Mouse (Mus musculus): ENCODE results near the gene Nbeal2. TPM values are rescaled to one million over a fixed set of nuclear protein-coding genes. Genes with fewer than 3 reads are reported as not detected.
A peak's percentile ranks its signal among the peaks of the same experiment; 100 is the strongest.

The Nbeal2 gene
- total and polyA plus RNA-seq, 3 experiments = 9.3 to 17.2 TPM; not detected in 1

- TF ChIP-seq MAZ (IDR thresholded peaks at IDR 0.05; ENCODE audit: low read depth, low read length) (no peak), HCFC1 (IDR thresholded peaks at IDR 0.05; ENCODE audit: low read depth, low read length) (no peak), SMC3 (IDR thresholded peaks at IDR 0.05; ENCODE audit: low read depth, low read length) (no peak), CHD2 (IDR thresholded peaks at IDR 0.05; ENCODE audit: low read length) (no peak), E2F4 (IDR thresholded peaks at IDR 0.05; ENCODE audit: borderline replicate concordance, low read depth, low read length) (no peak), GABPA (IDR thresholded peaks at IDR 0.05; ENCODE audit: low read depth, low read length) (no peak), MYB (IDR thresholded peaks at IDR 0.05; ENCODE audit: low read depth, low read length) (no peak), ZMIZ1 (IDR thresholded peaks at IDR 0.05; ENCODE audit: low read depth, low read length) (no peak), NELFE (IDR thresholded peaks at IDR 0.05; ENCODE audit: low read depth, low read length) (no peak), MYC (IDR thresholded peaks at IDR 0.05; ENCODE audit: low read depth, low read length) (no peak), POLR2AphosphoS5 (IDR thresholded peaks at IDR 0.05; ENCODE audit: borderline replicate concordance, low read depth, low read length) (no peak), MEF2A (IDR thresholded peaks at IDR 0.05; ENCODE audit: extremely low read depth, insufficient replicate concordance, low read depth, low read length, poor library complexity, severe bottlenecking) (no peak)
- Histone ChIP-seq H3K79me2 (ENCODE audit: control insufficient read depth, insufficient read depth, low read length, poor library complexity) (no peaks in the 10 kb centered on the region; the same call in none of the 2 replicates), H3K27ac (ENCODE audit: control insufficient read depth, low read depth, low read length) (no peak overlapping the region), H3K9ac (ENCODE audit: control insufficient read depth, low read depth, low read length, poor library complexity, severe bottlenecking) (no peak overlapping the region), H3K36me3 (ENCODE audit: control insufficient read depth in 1 of 2, insufficient read depth in 2 of 2, low read length in 2 of 2) (no peaks in the 10 kb centered on the region; a peak in 2 of 4 replicates), H3K9me3 (replicated peaks; ENCODE audit: insufficient read depth, low read length) (no peaks in the 10 kb centered on the region), H3K4me3 (ENCODE audit: control insufficient read depth in 1 of 2, insufficient read depth in 1 of 2, low read depth in 2 of 2, low read length in 2 of 2) (no peak overlapping the region), H3K4me1 (ENCODE audit: control insufficient read depth in 1 of 2, insufficient read depth in 2 of 2, low read length in 2 of 2) (peaks cover 2 to 18% of the 10 kb centered on the region in 2 experiments), H3K27me3 (ENCODE audit: control insufficient read depth in 1 of 2, insufficient read depth in 2 of 2, low read length in 2 of 2) (no peaks in the 10 kb centered on the region)
- no peak for DNase-seq (ENCODE audit: low read depth, low spot score)
Observed at GRCm38 (mm10) chr9:110649775-110650174, 4.2 kb downstream of the Nbeal2 start.

DNA sequence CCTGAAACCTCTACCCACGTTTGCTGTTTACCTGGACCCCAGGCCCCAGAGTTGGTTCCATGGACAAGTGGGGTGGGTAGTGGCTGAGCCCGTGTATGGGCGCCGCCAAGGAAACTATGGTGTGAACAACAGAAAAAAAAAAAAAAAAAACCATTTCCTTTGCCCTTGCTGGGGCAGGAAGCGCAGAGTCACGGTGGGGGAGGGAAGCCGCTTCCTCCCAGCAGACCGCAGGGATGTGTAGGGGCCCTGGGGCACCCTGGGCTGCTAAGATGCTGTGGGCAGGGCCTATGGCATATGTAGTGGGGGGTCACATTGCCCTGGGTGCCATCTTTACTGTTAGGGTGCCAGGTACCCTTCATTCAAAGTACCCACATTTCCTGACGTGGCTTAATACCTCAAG, 8.7 kb downstream of the Nbeal2 start:
- TF ChIP-seq ZNF384 (IDR thresholded peaks at IDR 0.05; ENCODE audit: low read depth, low read length) = 0 out of 2 replicates have a peak, but pooled peaks have one; percentile 48
- TF ChIP-seq MAZ (IDR thresholded peaks at IDR 0.05; ENCODE audit: low read depth, low read length) = no peak
- Histone ChIP-seq H3K4me3 (ENCODE audit: control insufficient read depth in 1 of 2, insufficient read depth in 1 of 2, low read depth in 2 of 2, low read length in 2 of 2) (no peak overlapping the region), H3K4me1 (ENCODE audit: control insufficient read depth in 1 of 2, insufficient read depth in 2 of 2, low read length in 2 of 2) (no peaks in the 10 kb centered on the region; a peak in 1 of 4 replicates), H3K9me3 (replicated peaks; ENCODE audit: insufficient read depth, low read length) (no peaks in the 10 kb centered on the region), H3K9ac (ENCODE audit: control insufficient read depth, low read depth, low read length, poor library complexity, severe bottlenecking) (no peak overlapping the region), H3K27ac (ENCODE audit: control insufficient read depth, low read depth, low read length) (no peak overlapping the region), H3K36me3 (ENCODE audit: control insufficient read depth in 1 of 2, insufficient read depth in 2 of 2, low read length in 2 of 2) (no peaks in the 10 kb centered on the region), H3K79me2 (ENCODE audit: control insufficient read depth, insufficient read depth, low read length, poor library complexity) (no peaks in the 10 kb centered on the region; the same call in 1 of the 2 replicates), H3K27me3 (ENCODE audit: control insufficient read depth in 1 of 2, insufficient read depth in 2 of 2, low read length in 2 of 2) (no peaks in the 10 kb centered on the region)
- DNase-seq (ENCODE audit: low read depth, low spot score) = no peak

- Histone ChIP-seq H3K9me3 (replicated peaks; ENCODE audit: insufficient read depth, low read length) (no peaks in the 10 kb centered on the region), H3K27ac (ENCODE audit: control insufficient read depth, low read depth, low read length) (no peak overlapping the region), H3K27me3 (ENCODE audit: control insufficient read depth in 1 of 2, insufficient read depth in 2 of 2, low read length in 2 of 2) (no peaks in the 10 kb centered on the region), H3K36me3 (ENCODE audit: control insufficient read depth in 1 of 2, insufficient read depth in 2 of 2, low read length in 2 of 2) (no peaks in the 10 kb centered on the region), H3K9ac (ENCODE audit: control insufficient read depth, low read depth, low read length, poor library complexity, severe bottlenecking) (no peak overlapping the region), H3K4me1 (ENCODE audit: control insufficient read depth in 1 of 2, insufficient read depth in 2 of 2, low read length in 2 of 2) (no peaks in the 10 kb centered on the region; a peak in 1 of 4 replicates), H3K4me3 (ENCODE audit: control insufficient read depth in 1 of 2, insufficient read depth in 1 of 2, low read depth in 2 of 2, low read length in 2 of 2) (no peak overlapping the region), H3K79me2 (ENCODE audit: control insufficient read depth, insufficient read depth, low read length, poor library complexity) (no peaks in the 10 kb centered on the region)
- DNase-seq (ENCODE audit: low read depth, low spot score) = no peak
- no peak for TF ChIP-seq POLR2AphosphoS2 (IDR thresholded peaks at IDR 0.05; ENCODE audit: low read length)
- no peak for TF ChIP-seq POLR2A (IDR thresholded peaks at IDR 0.05; ENCODE audit: control insufficient read depth in 1 of 2, insufficient read depth in 1 of 2, low read depth in 1 of 2, low read length in 2 of 2, poor library complexity in 1 of 2)
- no peak for TF ChIP-seq USF1 (IDR thresholded peaks at IDR 0.05; ENCODE audit: low read depth, low read length)
- no peak for TF ChIP-seq GATA1 (IDR thresholded peaks at IDR 0.05; ENCODE audit: low read depth, low read length)
- TF ChIP-seq SIN3A (IDR thresholded peaks at IDR 0.05; ENCODE audit: low read length) = no peak
- no peak for TF ChIP-seq TAL1 (IDR thresholded peaks at IDR 0.05; ENCODE audit: low read length)
- no peak for TF ChIP-seq ZNF384 (IDR thresholded peaks at IDR 0.05; ENCODE audit: low read depth, low read length)
- TF ChIP-seq ELF1 (IDR thresholded peaks at IDR 0.05; ENCODE audit: low read depth, low read length) = no peak
- no peak for TF ChIP-seq POLR2AphosphoS5 (IDR thresholded peaks at IDR 0.05; ENCODE audit: borderline replicate concordance, low read depth, low read length)
- no peak for TF ChIP-seq MAX (IDR thresholded peaks at IDR 0.05; ENCODE audit: low read length)
- no peak for TF ChIP-seq E2F4 (IDR thresholded peaks at IDR 0.05; ENCODE audit: borderline replicate concordance, low read depth, low read length)
- TF ChIP-seq JUND (IDR thresholded peaks at IDR 0.05; ENCODE audit: low read depth, low read length) = no peak
- TF ChIP-seq CTCF (IDR thresholded peaks at IDR 0.05 in 2 of 3, conservative IDR thresholded peaks at IDR 0.05 in 1 of 3; ENCODE audit: control insufficient read depth in 1 of 3, insufficient read depth in 1 of 3, low read depth in 2 of 3, low read length in 3 of 3, poor library complexity in 1 of 3, severe bottlenecking in 1 of 3) = no peak
- TF ChIP-seq CHD1 (IDR thresholded peaks at IDR 0.05; ENCODE audit: low read depth, low read length) = no peak
- TF ChIP-seq NELFE (IDR thresholded peaks at IDR 0.05; ENCODE audit: low read depth, low read length) = no peak
- no peak for TF ChIP-seq ZKSCAN1 (IDR thresholded peaks at IDR 0.05; ENCODE audit: low read depth, low read length)
- TF ChIP-seq MAZ (IDR thresholded peaks at IDR 0.05; ENCODE audit: low read depth, low read length) = no peak
- no peak for TF ChIP-seq NRF1 (IDR thresholded peaks at IDR 0.05; ENCODE audit: insufficient read depth, low read depth, low read length, poor library complexity, severe bottlenecking)
- no peak for TF ChIP-seq MYB (IDR thresholded peaks at IDR 0.05; ENCODE audit: low read depth, low read length)
Observed at GRCm38 (mm10) chr9:110644295-110644694, 9.7 kb downstream of the Nbeal2 start.
